Mouse (Mus musculus) T-helper 1 cell (primary cell): ENCODE measurements at regions not wholly inside any gene's neighbourhood (a gene's known extent, or its start where the extent isn't known, plus 50 kb on each side); places are given as distances from the start of the nearest gene placed in this dataset.

Experiments
- in situ Hi-C: fragments of 300-600 bp; cut with MboI, MseI; formaldehyde crosslinking; loops from one replicate; pipeline ENCODE4 v1.15.1; 2025; ENCODE audit warnings: high pct_unique_total_duplicates

DNA sequence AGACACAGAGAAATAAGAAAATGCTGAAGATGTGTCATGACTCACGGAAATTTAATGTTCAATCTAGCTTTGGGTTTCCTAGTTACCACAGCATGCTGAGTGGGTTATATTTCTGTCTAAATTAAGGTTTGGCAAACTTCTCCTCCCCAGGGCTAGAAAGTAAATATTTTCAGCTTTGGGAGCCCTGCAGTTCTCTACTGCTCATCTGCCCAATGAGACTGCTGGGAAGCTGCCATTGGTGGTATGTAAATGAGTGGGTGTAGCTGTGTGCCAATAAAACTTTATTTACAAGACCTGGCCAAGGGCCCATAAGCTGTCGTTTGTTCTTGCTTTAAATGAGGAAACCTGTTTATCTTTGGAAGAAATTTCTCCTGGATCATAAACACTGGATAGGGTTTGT, 1189.3 kb upstream of the A1bg start:
- in situ Hi-C loops: loop anchor here (25.0 kb wide), 1 partner anchor 1400 kb away; no protein-coding TSS in a partner anchor

DNA sequence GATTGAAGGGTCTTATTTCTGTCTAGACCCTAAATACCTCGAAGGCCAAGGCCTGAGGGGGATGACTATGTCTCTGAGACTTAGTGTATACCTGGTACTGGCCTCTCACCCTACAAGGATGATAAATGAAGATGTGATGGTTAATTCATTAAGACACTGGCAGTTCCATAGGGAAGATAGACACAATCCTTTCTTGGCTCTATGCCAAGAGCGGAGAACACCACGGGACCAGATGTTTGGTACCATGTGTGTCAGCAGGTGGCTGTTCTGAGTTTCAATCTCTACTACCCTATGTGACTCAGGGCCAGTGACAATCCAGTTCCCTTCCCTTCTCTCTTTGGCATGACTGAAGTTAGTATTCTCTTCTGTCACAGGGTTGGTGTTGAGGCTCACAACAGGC, 1185.2 kb upstream of the A1bg start:
- in situ Hi-C loops: loop anchor here (25.0 kb wide), 1 partner anchor 1396 kb away; no protein-coding TSS in a partner anchor

DNA sequence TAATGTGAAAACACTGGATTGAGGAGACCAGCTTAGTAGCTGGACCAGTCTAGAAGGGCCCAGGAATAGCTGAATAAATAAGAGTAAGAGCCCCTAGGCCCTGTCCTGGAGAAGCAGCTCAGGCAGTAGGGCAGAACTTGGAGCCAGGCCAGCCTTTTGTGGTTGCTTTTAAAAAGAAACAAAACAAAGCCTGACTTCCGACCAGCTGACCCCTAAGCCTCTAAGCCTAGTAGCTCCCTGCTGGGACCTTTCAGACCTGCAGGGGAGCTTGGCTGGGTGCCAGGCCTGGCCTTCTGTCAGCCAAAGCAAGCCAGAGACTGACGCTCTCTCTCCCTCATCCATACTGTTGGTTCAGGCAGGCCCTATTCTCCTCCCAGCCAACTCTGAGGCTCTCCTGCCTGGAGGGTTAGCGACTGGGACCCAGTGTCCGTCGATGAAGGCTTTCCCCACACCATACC, 1183.7 kb upstream of the A1bg start:
- in situ Hi-C loops: loop anchor here (25.0 kb wide), 1 partner anchor 1394 kb away; no protein-coding TSS in a partner anchor

DNA sequence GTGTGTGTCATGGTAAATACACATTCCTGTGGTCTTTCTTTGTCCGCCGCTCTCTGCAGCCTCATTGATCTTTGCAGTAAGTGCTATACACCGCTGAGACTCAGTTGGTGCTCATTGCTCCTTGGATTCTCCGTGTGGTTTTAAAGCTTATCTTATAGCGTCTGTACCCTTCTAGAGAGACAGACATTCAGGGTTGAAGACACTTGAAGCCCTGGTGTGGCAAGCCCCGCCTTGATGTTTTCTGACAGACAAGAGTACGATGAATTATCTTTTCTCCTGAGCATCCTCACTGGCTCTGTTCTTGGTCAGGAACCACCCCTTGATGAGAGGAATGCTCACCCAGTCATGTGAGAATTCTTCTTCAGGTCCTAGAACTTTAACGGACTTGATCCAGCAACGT, 1182.7 kb upstream of the A1bg start:
- in situ Hi-C loops: loop anchor here (25.0 kb wide), 1 partner anchor 1393 kb away; no protein-coding TSS in a partner anchor

DNA sequence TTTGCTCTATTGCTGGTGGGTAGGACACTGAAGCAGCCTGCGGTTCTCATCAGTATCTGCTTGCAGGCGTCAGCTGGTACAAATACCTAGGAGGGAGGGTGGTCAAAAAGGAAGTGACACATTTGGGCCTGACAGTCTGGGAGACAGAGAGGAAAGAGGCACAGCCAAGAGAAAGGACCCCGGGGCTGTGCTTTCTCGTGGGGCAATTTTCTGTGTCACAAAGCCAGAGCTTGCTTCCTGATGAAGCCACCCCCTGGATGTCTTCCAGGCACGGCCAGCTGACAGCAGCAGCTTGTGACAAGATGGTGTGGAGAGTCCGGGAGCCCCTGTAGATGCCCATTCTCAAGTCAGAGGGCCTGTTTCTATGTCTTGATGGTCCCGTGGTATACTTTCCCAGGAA, 1181.8 kb upstream of the A1bg start:
- in situ Hi-C loops: loop anchor here (25.0 kb wide), 1 partner anchor 1392 kb away; no protein-coding TSS in a partner anchor

DNA sequence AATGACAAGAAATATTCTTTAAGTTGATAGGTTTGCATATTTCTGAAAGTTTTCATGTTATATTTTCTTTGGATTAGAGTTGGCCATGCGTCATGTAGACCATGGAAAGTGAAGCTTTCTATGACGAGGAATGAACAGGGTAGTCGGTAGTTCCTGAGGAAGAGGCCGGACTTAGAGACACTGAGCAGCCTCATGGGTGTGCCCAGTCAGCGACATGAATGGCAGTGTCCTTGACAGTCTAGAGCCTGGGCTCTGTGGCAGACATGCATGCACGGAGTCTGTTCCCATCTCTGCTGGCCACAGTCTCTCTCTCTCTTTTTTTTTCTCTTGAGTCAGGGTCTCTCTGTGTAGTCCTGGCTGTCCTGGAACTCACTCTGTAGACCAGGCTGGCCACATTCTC, 1176.9 kb upstream of the A1bg start:
- in situ Hi-C loops: loop anchor here (25.0 kb wide), 1 partner anchor 1387 kb away; no protein-coding TSS in a partner anchor

DNA sequence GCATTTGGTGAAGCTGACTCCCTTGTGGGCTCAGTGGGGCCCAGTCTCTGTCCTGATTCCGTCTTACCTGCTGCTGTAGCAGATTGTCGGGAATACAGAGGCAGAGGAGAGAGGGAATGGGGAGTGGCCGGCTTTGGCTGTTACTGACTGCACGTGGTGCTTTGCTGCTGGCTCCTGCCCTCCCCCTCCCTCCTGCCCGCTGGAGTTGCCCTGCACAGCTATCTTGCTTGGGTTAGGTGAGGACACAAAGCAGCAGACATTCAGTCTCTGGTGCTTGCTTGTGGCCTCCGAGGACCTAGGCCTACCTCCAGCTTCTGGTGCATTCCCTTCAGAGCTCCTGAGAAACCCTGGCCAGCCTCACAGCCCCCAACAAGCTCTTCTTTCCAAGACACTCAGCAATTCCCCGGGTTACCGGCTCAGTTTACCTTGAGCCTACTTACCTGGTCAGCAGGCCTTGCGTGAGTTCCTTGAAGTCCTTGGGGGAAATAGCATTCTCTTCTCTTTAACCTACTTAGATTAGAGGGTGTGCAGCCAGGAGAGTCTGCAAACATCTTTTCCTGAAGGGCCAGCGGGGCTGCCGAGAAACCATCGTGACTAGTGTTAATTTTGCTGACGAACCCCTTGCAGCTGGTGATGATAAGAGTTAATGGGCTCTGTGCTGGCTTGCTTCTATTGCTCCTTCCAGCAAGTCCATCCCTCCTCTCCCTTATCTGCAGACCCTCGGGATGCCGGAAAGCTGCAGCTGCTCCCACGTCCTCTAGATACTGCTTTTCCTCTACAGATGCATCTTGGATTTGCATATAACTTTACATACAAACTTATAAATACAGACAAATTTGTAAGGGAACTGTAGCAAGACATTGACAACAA, 1176.2 kb upstream of the A1bg start:
- in situ Hi-C loops: no loop called here

DNA sequence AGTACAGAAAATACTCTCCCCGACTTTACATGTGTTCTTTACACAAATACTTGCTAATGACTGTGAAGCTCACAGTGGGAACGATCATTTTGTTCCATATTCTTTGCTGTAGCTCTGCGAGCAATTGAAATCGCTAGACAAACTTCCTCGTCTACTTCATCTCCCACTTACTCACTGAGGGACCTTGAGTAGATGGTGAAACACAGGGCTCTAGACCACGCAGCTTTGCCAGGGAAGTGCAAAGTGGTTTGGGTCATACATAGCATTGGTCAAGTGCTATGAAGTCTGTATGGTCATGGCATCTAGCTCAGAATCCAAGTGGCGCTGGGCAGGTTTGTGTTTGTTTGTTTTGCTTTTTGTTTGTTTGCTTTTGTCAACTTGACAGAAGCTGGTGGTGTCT, 1174.0 kb upstream of the A1bg start:
- in situ Hi-C loops: no loop called here

DNA sequence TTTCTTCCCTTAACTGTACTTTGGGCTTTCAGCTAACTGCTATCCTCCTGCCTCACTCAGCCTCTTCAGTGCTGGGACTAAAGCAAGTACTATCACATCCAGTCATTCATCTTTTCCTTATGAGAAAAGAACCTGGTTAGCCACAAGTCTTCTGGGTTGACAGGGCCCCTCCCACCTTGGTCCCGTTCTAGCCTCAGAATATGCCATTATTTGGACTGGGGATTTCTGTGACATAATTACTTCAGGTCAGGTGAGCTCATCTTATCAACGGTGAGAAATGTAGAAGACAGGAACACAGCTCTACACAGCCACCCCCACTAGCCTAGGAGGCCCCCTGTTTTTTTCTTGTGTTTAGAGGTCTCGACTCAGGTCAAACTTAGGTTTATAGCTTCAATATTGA, 1172.4 kb upstream of the A1bg start:
- in situ Hi-C loops: no loop called here

DNA sequence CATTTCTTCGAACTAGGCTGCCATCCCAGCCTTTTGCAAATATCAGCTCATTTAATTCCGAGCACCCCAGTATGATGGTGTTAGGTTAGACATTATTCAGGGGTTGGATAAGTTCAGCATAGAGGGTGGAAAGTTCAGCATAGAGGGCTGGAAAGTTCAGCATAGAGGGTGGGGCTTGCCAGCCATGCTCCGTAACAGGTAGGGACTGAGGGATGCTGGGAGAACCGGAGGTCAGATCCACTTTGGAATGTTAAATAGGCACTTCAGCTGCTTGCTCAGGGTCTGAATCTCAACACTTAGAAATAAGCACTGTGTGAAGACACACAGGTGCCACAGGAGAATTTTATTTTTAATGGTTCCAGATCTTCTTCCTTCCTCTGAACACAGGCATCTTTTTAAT, 1170.9 kb upstream of the A1bg start:
- in situ Hi-C loops: loop anchor here (5.0 kb wide), 1 partner anchor 556 kb away; no protein-coding TSS in a partner anchor

DNA sequence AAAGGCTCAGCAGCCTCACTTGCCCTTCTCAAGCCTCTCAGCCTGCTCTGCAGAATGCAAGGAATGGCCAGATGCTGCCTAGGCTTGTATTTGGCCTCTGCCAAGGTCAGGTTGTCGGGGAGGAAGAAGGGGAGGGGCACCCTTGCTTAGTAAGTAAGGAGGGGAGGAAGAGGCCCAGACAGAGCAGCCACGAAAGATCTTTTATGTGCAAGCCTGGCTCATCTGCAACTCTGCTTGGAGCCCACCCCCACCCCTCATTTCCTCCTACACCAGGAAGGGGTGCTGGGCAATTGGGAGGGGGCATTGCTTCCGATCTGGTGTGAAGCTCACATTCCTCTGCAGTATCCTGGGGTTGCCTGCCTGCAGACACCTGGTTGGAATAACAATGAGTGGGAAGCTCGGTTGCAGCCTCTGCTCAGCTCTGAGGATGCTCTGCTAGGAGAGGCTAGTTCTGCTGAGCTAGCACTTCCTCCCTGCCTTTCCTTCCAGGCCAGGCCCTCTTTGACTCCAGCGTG, 1169.9 kb upstream of the A1bg start:
- in situ Hi-C loops: loop anchor here (5.0 kb wide), 1 partner anchor 555 kb away; no protein-coding TSS in a partner anchor

DNA sequence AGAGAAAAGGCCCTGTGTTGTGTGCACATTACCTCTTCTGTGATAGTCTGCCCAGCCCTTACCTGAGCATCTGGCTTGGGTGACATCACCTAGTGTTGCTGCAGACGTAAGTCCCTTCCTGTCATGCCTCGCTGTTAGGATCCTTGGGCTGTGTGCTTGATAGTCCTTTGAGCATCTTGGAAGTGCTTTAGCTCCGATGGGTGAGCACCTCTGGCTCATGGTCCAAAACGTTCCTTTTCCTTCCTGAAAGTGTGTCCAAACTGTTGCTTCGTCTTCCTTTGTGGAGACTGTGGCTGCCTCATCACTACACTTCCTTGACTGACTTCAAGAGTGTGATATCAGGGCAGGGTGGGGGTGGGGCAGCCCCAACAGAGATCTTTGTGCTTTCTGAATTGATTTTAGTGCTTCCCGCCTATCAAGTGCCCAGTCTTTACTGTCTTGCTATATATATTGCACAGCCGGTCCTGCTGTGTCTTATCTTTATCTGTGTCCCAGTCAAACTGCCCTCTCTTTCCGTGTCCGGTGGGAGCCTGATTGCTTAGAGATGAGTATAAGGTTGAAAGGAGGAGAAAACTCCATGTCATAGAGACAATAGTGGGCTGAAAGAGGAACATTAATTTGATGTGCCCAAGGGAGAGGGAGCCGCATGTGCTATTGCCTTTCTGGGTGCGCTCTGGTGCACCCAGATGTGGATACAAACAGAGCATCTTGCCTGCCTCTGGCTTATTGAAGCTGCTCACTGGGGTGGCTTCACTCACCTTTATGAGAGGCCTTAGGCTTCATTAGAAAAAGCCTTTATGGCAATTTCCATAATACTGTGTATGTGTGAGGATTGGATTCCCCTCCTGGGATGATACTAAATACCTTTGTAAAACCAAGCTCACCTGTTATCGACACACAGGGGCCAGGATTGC, 1169.2 kb upstream of the A1bg start:
- in situ Hi-C loops: loop anchor here (5.0 kb wide), 1 partner anchor 555 kb away; no protein-coding TSS in a partner anchor

DNA sequence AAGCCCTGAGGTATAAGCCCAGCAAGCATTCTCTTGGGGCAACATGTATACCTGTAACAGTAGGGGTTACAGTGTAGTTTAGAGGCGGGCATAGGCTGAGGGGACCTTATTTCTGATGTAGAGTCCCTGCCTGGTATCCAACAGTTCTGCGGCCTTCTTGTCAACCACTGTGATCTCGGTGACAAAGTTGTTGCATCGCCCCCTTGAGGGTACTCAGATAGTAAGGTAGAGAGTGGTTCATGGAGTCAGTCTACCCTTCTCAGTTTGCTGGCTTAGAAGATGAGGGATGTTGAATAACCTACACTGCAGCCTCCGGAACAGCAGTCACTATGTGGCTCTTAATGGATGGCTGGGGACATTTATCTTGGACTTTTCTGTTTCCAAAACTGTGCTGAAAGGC, 1168.3 kb upstream of the A1bg start:
- in situ Hi-C loops: loop anchor here (5.0 kb wide), 1 partner anchor 554 kb away; no protein-coding TSS in a partner anchor

DNA sequence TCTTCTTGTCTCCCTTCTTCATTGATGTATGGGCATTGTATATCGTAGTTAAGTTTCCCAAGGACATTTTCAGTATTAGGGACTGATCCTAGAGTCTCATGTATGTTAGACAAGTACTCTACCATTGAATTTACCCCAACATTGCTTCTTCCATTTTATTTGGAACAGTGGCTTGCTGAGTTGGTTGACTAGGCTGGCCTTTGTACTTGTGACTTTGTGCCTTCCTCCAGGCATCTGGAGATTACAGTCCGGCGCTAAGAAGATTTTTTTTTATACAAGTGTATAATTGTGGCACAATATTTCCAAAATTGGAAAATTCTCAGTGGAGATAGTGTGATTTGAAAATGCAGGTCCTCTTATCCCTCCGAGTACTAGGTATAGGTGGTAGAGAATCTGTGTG, 1165.5 kb upstream of the A1bg start:
- in situ Hi-C loops: no loop called here

DNA sequence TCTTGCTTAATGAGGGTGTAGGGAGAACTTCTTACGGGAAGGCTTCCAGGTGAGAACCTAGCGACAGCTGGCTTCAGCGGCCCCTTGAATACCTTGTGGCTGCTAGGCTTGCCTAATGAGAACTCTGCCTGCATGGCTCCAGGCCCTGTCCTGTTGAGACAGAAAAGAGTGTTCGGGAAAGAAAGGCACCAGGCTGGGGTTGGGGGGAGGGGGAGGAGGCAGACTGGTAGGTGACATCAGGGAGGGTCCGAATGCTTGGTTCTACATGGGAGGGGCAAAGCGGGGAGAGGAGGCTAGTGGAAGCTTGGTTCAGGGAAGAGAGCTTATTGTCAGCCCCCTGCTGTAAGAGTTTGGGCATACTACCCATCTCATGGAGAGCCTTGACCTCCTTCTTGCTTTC, 1164.9 kb upstream of the A1bg start:
- in situ Hi-C loops: no loop called here

DNA sequence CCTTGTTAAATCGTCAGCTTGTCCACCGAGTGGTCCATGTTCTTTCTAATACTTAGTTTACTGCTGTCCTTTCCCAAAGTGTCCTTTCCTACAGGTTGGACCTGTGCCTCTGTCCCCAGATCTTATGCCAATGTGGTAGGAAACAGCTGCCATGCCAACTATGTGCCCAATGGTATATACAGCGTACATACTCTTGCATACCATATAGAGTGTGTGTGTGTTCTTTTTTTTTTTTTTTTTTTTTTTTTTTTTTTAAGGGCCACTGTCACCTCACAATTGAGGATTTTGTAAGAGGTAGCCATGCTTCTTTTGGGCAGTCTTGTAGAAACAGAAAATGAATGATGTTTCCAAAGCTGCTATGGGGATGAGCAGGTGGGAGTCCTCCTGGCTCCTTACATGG, 1163.2 kb upstream of the A1bg start:
- in situ Hi-C loops: no loop called here

DNA sequence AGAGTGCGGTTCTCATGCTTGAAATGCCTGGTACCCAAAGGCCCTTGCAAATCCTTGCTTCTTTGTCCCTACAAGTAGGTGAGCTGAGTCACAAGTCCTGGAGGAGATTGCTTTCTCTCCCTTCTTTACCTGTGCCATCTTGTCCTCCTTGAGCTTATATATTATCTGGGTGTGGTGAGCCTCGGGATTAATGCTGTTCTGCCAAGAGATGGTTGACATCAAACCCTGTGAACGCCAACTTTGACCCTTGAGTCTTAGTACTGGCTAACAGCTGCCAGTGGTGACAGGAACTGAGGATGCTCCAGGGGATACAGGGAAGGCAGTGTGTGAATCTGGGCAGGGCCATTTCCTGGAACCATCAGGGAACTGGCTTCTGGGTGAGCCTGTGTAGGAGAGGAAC, 1160.5 kb upstream of the A1bg start:
- in situ Hi-C loops: no loop called here

DNA sequence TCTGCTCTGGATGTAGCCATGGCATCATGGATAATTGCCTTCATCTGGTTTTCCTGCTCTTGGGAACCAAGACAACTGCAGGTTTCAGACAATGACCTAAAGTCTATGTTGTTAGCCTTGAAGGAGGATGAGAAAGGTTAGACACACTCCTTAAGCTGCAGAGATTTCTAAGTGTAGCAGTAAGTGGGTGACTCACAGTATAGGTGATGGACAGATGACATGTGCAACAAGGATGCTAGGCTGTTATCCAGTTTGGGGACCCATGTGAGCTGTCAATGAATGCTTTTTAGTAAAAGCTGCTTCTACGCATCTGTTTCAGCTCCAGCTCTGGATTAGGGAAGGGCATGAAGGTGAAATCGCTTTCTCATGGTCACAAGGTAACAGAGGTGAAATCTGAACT, 1159.7 kb upstream of the A1bg start:
- in situ Hi-C loops: no loop called here

DNA sequence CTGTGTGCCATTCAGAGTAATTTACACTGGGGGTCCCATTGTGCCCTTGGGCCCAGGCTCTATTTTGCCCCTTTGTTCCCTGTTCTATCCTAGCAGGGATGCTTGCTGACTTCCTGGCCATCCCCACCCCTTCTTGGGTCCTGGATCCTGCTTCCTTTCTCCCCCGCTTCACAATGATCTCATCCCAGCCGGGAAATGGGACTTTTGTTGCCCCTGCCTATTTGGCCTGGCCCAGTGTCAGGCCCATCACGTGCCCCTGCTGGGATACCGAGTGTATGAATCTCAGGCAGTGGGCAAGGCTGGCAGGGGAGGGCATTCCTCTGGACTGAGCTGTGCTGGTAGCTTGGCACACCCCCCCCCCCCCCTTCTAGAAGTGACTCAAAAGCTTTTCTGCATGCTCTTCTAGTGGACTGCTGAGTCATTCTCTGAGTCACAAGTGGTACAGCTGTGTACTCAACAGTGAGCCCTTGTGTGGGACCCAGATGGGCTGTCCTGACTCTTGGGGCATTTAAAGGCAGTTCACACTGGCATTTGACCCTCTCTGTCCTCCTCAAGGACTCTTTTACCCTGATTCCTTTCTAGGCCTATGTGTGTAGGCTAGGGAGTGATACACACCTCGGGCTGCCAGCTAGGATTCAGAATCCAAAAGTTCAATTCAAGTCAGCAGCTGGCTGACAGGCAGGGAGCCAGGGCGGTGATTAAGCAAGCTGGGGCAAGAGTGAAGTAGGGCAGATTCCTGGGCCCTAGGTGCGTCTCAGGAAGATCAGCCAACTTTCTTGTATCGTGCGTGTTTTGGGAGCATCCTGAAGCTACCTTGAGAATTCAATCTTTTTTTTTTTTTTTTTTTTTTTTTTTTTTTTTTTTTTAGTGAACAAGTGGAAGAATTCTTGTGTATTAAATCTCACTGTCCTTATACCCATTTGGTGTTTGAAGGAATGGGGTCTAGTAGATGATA, 1156.6 kb upstream of the A1bg start:
- in situ Hi-C loops: no loop called here

DNA sequence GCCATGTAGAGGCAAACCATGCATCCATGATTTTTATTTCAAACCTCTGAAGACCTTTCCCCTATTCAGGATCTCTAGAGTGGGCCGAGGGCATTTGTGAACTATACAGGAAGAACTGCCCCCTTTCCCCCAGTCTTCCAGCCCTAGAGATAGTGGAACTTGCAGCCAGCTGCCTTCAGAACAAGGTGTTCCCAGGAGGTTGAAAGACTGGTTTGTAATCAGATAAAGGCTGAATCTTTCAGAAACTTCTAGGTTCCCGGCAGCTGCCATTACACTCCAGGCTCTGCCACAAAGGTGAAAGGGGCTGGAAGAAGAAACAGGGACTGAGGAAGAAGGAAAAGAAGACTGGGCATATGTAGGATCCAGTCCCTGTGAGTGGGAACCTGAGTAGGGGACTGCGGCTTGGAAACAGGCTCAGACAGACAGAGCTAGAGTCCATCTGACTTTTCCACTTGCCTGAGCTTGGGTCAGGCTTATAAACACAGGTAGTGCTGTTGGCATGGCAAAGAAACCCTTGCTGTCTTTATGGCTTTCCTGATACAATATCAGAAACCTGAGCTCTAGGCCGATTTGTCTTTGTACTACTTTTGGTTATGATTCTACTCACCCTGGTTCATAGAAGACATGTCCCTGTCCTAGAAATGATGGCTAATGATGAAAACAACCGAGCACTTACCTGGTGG, 1153.9 kb upstream of the A1bg start:
- in situ Hi-C loops: no loop called here
